Mouse (Mus musculus) 416B (cell line): ENCODE measurements at regions not wholly inside any gene's neighbourhood (a gene's known extent, or its start where the extent isn't known, plus 50 kb on each side); places are given as distances from the start of the nearest gene placed in this dataset.
"Not testable (repeated sequence)": the region's sequence is repeated elsewhere in the genome, so short reads cannot be mapped to it uniquely, and the experiment has no call there.

ENCODE experiments used
- DNase-seq: peaks from one replicate; pipeline ENCODE4 v3.0.0; 2011; ENCODE audit warnings: low read depth

DNA sequence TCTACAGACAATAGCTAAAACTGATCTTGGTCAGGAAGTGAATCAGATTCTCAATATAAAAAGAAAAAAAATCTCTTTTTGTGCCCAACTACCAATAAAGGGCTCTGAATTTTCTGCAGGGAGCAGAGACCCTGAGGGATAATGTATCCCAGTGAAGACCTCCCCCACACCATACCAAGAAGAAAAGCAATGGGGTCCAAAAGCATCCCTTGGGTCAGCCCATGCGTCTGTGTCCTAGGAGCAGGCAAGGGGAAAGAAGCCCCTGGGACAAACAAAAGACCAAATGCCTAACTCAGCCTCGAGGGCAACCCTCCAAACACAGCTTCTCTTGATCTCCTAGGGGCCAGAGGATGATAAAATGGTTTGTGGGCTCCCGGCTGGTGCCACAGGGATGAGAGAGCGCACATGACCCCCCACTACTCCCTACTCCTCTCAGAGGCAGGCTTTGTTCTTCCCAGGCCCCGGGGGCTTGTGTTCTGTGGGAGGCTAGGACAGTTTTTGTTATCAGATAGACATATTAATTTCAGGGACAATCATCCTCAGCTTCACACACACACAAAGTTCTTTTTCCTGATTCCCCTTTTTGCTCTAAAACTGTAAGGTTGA, 172.0 kb upstream of the Slc25a13 start:
- no peak for DNase-seq

DNA sequence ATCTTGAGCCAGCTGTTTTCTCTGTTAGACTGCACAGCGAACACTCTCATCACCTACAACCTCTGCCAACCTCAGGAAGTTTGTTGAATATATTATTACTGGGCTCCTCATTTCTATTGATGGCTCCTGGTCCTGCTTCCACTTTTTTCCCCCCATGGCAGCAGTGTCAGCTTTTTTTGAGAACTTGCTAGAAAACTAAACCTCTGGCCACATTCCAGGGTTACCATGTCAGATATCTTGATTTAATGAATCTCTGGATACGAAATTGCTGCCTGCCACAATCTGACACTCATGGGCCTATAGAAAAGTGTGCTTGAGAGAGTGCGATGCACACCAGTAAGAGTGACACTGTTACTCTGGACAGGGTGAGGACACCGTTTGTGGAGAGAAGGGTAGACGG, 170.6 kb upstream of the Slc25a13 start:
- no peak for DNase-seq

DNA sequence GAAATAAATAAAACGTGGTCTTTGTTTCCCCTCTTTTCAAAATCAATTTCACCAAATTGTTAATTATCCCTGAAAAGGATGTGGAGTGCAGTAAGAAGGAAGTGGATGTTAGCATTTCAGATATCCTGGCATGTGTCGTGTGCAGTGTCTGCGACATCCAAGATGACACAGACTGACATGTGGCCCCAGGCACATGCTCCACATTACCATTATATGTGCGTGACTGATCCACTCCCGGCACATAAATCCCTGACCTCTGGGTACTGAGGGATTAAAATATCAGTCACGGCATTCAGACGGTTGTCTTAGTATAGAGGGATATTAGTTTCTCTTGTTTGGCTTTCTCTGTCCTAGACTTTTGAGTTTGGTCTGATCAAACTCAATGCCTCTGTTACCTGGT, 168.0 kb upstream of the Slc25a13 start:
- no peak for DNase-seq

DNA sequence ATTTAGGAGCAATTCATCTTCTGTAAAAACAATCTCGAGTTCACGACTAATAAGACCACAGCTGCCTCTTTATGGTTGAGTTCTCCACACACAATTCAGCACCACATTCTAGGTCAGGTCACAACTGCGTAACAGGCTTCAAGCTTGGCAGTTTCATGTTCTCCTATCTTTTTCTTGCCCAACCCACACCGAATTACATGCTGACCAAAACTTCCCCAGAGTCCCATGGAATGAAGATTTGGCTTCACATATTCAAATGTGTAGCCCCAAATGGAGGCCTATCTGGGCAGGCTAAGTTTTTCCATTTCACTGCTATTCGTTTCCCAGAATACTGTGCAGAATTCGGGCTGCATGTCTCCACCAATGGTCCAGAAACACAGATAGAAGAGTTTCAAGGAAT, 167.5 kb upstream of the Slc25a13 start:
- no peak for DNase-seq

DNA sequence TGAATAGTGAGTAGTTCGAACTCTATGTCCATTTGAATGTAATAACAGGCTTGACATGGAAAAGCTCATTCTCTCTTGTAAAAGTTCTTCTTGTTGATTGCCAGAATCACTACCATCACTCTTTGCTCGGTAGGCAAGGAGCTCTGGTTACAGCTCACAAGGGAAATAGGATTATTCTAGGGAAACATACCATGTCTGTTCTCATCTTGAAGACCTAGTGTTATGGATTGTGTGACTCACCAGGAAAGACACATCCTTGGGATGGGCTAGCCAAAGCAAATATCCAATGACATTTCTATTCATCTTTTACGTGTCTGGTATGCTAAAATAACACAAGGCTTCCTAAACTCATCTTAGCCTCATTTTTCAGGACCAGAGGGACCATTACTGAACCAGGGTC, 155.4 kb upstream of the Slc25a13 start:
- no peak for DNase-seq

DNA sequence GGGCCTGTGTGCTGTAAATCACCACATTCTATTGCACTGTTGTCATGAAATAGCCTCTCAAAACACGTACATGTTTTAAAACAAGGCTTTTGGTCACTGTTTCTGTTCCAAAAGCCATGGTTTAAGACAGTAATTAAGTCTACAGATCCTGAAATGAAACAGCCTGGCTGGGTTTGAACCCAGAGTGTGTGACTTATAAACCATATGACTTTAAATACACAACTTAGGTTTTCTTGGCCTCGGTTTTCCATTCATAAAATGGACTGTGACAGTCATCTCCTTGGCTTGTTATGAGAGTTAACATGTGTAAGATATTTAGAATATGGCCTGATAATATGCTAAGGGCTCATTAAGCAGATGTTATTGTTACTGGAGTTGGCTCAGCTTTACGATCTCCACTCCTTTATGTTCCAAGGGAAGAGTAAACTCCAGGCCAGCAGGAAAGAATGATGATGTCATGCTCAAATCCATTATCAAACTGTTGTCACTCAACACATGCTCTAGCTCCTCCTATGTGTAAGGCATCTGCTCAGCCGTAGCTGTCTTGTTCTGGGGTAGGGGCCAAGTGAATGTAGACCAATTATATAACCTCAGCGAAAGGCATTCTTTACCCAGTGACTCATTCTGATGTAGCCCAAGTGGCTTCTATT, 154.6 kb upstream of the Slc25a13 start:
- no peak for DNase-seq

DNA sequence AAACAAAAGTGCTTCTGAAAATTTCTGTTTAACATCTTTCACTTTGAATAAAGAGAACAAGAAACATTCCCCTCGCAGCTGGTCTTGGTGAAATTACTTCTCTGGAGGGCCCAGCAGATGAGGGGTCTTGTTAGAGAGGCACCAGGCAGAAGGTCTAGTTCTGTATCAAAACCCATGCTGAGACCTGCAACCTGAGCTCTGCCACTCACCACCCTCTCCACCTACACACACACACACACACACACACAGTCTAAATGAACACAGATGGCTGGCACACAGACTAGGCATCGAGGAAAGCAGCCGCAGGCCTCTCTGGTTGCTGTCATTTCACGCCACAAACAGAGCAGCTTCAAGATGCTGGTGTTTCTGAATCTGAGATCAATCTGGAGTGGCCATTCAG, 147.1 kb upstream of the Slc25a13 start:
- DNase-seq, result no peak

DNA sequence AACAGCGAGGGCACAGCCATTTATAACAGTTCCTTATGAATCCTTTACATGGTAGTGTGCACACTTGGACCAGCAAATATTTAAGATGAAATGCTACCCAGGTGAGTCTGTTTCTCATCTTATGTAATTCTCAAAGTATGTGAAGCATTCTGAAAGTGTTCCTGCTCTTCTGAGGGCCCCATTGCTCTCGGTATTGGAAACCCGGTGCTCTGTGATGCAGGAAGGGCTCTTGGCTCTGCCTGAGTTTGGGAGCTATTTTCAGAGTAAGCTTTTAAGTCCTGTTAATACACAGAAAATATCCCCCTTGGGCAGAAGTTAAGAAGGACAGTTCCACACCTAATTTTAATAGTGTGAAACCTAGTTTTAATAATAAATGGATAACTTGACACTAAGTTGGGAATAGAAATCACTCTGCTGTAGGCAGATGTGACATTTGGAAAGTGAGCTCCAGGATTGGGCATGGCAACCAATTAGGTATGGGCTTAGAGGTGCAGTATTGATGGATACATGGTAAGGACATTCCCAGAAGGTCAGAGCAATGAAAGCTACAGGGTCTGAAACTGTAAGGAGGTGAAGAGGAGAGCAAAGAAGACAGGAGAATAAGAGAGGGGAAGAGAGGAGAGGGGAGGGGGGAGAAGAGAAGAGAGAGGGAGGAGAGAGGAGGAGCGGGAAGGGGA, 145.8 kb upstream of the Slc25a13 start:
- no peak for DNase-seq

DNA sequence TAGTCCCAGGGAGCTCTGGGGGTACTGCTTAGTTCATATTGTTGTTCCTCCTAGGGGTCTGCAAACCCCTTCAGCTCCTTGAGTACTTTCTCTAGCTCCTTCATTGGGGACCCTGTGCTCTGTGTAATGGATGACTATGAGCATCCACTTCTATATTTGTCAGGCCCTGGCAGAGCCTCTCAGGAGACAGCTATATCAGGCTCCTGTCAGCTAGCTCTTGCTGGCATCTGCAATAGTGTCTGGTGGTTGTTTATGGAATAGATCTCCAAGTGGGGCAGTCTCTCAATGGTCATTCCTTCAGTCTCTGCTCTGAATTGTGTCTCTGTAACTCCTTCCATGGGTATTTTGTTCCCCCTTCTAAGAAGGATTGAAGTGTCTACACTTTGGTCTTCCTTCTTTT, 144.2 kb upstream of the Slc25a13 start:
- not testable (repeated sequence) for DNase-seq

DNA sequence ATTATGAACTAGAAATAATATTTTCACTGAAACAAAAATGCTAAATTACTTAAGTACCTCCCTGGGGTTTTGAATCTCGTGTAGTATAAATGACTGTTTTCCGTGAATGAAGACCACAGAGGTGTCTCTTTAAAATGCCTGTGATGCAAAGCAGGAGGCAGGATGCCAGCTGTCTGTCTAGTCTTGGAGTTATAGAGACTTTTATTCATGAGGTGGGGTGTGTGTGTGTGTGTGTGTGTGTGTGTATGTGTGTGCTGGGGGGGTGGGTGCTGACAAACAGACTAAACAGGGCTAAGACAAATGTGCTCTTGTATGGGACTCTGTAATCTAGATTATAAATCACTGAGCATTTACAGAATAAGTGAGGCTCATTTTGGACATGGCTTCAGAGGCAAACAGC, 140.5 kb upstream of the Slc25a13 start:
- no peak for DNase-seq

DNA sequence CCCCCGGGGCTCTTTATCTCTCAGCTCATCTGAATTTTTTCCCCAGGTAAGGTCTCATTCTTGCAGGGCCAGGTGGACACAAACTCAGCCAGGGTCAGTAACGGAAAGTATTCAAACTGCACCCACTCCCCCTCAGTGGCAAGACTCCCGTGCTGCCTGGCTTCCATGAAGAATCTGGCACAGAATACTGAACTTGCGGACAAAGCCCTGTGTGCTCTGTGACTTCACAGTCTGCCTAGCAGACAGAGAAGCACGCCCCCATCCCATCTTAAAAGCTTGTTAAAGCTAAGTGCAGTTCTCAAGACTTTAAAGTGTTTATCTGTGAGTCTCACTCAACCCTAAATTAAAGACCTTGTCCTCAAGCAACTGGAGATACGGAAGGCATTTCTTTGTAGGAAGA, 140.0 kb upstream of the Slc25a13 start:
- no peak for DNase-seq

DNA sequence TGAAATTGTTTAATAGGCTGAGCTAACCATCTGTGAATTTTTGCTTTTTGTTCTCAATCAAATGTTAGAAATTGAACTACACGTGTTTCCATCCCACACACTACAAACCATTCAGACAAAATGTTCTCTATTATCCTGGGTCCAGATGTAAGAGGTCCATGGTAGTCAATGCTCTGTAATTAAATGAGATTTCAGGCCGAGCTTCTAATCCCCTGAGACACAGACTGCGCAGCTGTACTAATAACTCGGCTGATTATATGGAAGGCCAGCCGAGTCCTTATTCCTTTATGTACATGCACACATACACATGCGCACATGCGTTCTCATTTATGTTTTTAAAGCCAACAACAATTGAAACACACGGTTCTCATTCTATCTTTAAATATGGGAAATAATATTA, 118.3 kb upstream of the Slc25a13 start:
- no peak for DNase-seq

DNA sequence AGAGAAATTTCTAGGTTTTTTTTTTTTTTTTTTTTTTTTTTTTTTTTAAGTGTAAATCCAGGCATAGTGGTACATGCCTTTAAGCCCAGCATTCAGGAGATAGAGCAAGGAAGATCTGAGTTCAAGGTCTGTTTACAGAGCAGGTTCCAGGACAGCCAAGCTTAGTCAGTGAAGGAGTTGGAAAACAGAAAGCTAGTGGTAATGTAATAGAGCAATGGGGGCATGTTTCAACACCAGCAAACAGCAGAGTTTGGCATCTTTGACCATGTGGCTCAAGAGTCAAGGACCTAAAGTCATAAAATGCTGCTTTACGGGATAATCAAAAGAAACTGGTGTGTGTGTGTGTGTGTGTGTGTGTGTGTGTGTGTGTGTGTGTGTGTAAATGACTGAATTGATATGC, 113.3 kb upstream of the Slc25a13 start:
- no peak for DNase-seq

DNA sequence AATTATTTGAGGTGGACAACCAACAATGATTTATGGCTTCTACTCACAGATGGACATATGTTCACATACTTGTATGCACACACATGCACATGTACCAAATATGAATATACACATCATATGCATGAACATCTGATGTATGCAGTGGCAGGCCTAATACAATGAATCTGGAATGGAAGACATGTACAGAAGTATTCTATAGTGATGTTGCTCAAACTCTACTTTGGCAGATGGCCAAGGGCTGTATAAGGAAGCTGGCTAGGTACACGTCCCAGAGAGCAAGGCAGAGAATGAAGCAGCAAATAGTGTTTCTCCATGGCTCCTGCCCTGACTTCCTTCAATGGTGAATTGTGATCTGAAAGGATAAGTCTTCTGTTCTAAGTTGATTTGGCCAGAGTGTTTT, 108.5 kb upstream of the Slc25a13 start:
- DNase-seq, result no peak

DNA sequence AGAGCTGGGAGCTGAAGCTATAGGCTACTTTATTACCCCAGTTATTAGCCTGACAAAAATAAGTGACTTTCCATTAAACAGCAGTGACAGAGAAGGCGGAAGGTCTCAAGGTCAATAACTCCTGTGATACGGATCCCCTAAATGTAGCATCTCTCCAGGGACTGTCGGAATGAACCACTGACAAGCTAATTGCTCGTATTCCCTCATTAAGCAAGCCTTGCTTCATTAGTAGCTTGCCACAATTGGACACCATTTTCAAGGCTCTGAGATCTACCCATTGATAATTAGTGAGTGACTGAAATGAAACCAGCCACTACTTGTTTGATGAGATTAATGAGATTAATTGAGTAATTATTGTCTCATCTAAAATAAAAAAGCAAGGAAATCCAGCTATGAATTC, 99.8 kb upstream of the Slc25a13 start:
- no peak for DNase-seq

DNA sequence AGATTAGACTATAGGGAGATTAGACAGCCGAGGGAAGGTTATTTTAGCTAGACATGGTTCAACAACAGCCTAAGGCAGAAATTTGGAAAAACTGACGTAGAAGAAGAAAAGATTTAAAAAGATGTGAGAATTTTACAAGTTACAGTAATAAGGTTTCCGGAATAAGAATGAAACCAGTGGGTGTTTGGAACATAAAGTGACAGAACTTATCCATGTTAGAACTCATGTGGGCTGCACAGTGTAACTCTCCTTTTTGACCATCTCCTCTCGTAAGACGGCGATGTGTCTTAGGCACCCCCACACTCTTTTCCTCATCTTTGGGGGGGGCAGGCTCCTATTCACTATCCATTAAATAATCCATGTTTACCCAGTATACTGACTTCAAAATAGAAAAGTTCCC, 96.2 kb upstream of the Slc25a13 start:
- no peak for DNase-seq

DNA sequence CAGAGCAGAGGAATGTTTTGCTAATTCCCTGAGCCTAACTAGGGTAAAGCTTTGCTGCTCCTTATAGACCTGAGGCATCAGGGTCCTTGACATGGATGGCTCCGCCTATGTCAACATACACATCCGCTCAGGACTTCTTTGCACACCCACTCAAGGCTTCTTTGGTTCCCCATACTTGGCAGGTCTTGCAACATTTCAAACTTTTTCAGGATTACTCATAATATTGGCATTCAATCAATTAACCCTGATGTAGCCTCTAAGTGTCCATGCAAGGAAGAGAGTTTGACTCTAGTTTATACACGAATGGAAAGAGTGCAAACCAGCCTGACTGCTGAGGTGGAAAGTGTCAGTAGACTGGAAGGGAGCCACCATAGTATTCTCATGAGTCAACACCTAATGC, 93.2 kb upstream of the Slc25a13 start:
- no peak for DNase-seq

DNA sequence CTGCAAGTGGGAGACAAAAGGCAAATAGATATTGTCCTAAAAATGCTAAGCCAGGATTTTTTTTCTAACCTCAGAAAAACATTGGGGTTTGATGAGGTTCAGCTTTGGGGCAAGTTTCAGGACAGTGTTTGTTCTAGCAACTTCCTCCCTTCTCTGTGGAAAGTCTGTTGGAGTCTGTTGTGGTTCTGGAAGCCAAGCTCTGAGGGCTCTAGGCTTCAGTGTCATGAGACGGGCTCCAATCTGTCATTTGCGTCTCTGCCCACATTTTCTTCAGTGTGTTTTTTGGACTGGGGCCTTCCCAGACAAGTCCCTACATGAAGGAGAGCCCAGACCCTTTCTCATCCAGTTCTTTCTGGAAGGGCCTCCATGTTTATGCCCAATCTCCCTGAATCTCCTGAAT, 90.6 kb upstream of the Slc25a13 start:
- DNase-seq, result no peak

DNA sequence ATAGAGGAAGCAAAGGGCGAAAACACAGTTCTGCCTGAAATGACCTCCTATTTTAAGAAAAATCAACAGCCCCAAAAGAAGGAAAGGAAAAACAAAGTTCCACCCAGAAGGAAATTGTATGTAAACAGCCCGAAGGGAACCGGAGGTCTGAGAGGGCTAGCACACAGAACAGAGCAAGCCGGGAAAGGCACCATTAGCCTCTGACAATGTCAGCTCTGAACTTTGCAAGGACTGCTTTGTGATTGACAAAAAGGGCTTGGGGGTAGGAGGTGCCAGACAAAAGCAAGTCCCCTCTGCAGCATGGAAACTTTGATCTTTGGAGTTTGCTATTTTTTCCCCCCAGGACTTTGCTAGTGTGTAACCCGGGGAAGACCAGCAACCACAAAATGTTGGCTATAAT, 86.8 kb upstream of the Slc25a13 start:
- no peak for DNase-seq

DNA sequence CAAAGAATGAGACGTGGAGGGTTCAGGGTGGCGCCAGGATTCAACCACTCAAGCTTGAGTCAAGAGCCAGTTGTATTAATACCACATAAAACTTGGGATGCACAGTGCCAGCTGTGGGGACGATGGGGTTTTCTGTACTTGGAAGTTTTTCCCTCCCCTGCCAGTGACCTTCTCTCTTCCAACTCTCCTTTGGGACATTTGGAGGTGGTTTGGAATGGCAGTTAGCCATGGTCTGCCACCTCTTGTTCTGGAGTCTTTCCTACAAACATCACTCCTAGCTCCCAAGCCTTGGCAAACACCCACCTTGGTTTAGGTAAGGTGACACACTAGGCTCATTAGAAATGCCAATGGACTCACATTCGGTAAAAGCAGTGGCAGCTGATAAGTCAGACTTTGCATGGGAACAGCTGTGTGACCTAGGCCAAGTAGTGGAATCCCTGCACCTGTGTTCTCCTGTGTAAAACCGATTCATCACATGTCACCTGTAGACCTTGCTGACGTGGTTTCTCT, 84.1 kb upstream of the Slc25a13 start:
- DNase-seq, result no peak

DNA sequence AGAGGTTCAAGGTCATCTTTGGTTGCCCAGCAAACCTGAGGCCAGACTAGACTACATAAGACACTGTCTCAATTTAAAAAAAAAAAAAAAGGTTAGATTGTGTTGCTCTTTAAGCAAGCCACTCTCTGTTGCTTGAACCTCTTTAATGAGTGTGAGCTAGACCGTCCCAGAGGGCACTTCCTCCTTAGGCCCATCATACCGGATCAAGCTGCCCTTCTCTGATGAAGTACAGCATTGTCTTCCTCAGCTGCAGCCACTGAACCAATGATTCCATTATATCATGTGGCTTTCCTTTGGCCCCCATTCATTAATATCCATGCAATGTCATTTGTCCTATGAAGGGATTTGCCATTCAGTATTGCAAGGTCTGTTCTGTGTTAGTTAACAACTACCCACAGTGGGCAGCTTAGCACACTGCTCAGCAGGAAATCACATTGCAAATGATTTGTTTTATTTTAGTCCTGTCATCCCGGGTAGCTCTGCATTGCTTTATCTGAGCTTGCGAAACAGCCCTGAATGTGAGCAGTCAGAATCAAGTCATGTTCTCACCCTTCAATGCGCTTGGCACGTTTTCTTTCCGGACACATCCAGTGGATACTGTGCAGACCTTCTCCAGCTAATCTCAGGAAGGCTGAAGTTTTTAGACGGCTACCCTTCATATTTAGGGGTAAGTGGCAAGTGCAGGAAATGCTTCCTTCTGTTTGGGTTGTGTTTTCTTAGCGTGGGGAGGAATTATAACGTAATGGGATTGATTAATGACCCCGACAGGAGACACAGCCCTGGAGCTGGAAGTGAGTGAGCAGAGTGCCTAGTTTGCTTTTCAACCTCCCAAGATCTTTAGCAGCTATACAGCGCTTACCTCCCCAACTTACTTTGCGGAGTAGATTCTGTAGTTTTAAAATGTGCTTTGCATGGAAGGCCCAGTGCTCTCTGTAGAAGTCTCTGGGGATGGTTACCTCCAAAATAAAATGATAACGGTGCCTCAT, 82.2 kb upstream of the Slc25a13 start:
- DNase-seq, result no peak

DNA sequence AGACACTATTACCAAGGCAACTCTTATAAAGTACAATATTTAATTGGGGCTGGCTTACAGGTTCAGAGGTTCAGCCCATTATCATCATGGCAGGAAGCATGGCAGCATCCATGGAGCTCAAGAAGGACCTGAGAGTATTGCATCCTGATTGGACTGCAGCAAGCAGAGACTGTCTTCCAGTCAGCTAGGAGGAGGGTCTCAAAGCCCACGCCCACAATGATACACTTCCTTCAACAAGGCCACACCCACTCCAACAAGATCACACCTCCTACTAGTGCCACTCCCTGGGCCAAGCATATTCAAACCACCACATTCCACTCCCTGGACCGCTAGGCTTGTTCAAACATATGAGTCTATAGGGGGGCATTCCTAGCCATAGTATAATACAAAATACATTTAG, 78.6 kb upstream of the Slc25a13 start:
- DNase-seq, result not testable (repeated sequence)
